Mouse (Mus musculus): ENCODE measurements around the gene Filip1. TPM values are rescaled to one million over a fixed set of nuclear protein-coding genes. Genes with fewer than 3 reads are reported as not detected.
A peak's percentile ranks its signal among the peaks of the same experiment; 100 is the strongest.

Filip1 gene
- total and polyA plus RNA-seq, 3 experiments: not detected

DNA sequence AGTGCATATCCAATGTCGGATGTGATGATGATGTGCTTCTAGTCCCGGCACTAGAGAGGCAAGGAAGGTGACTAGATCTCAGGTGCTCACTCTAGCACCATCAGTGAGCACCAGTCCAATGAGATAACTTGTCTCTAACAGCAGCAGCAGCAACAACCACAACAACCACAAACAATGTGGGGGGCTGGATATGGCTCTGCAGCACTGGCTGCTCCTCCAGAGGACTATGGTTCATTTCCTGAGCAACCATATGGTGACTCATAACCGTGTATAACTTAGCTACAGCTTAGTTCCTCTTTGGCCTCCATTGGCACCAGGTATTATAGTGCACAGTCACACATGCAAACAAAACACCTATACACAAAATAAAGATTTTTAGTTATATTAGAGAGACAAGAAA is 202.1 kb downstream of the Filip1 start:
- Histone ChIP-seq H3K9me3 (replicated peaks; ENCODE audit: insufficient read depth, low read length) (no peaks in the 10 kb centered on the region), H3K36me3 (ENCODE audit: control insufficient read depth in 1 of 2, insufficient read depth in 2 of 2, low read length in 2 of 2) (peaks cover 0 to 26% of the 10 kb centered on the region in 2 experiments; a peak in 2 of 4 replicates), H3K27me3 (ENCODE audit: control insufficient read depth in 1 of 2, insufficient read depth in 2 of 2, low read length in 2 of 2) (no peaks in the 10 kb centered on the region), H3K4me3 (ENCODE audit: control insufficient read depth in 1 of 2, insufficient read depth in 1 of 2, low read depth in 2 of 2, low read length in 2 of 2) (no peak overlapping the region; a peak in 2 of 4 replicates), H3K9ac (ENCODE audit: control insufficient read depth, low read depth, low read length, poor library complexity, severe bottlenecking) (no peak overlapping the region), H3K27ac (ENCODE audit: control insufficient read depth, low read depth, low read length) (peak overlapping the region; percentile 66), H3K4me1 (ENCODE audit: control insufficient read depth in 1 of 2, insufficient read depth in 2 of 2, low read length in 2 of 2) (peaks cover 3 to 16% of the 10 kb centered on the region in 2 experiments), H3K79me2 (ENCODE audit: control insufficient read depth, insufficient read depth, low read length, poor library complexity) (no peaks in the 10 kb centered on the region)
- DNase-seq (ENCODE audit: low read depth, low spot score): peak; percentile 94
- TF ChIP-seq JUND (IDR thresholded peaks at IDR 0.05; ENCODE audit: low read depth, low read length) (peak; percentile 94), SMC3 (IDR thresholded peaks at IDR 0.05; ENCODE audit: low read depth, low read length) (no peak), CHD2 (IDR thresholded peaks at IDR 0.05; ENCODE audit: low read length) (peak; percentile 30), CHD1 (IDR thresholded peaks at IDR 0.05; ENCODE audit: low read depth, low read length) (no peak), ZC3H11A (IDR thresholded peaks at IDR 0.05; ENCODE audit: low read depth, low read length) (no peak), GATA1 (IDR thresholded peaks at IDR 0.05; ENCODE audit: low read depth, low read length) (peak; percentile 97), GABPA (IDR thresholded peaks at IDR 0.05; ENCODE audit: low read depth, low read length) (no peak), SIN3A (IDR thresholded peaks at IDR 0.05; ENCODE audit: low read length) (peak; percentile 62; the same call in 1 of the 2 replicates), RCOR1 (IDR thresholded peaks at IDR 0.05; ENCODE audit: low read depth, low read length) (peak; percentile 94), MAX (IDR thresholded peaks at IDR 0.05; ENCODE audit: low read length) (no peak), POLR2AphosphoS2 (IDR thresholded peaks at IDR 0.05; ENCODE audit: low read length) (no peak), MYC (IDR thresholded peaks at IDR 0.05; ENCODE audit: low read depth, low read length) (peak; percentile 50; the same call in 1 of the 2 replicates), UBTF (IDR thresholded peaks at IDR 0.05; ENCODE audit: borderline replicate concordance, insufficient read depth, low read depth, low read length) (no peak), TBP (IDR thresholded peaks at IDR 0.05; ENCODE audit: low read depth, low read length) (peak; percentile 51; the same call in 1 of the 2 replicates), ETS1 (IDR thresholded peaks at IDR 0.05; ENCODE audit: low read depth, low read length) (peak; percentile 90), ZKSCAN1 (IDR thresholded peaks at IDR 0.05; ENCODE audit: low read depth, low read length) (no peak), USF2 (IDR thresholded peaks at IDR 0.05; ENCODE audit: borderline replicate concordance in 1 of 2, insufficient read depth in 1 of 2, low read depth in 1 of 2, low read length in 2 of 2) (no peak), E2F4 (IDR thresholded peaks at IDR 0.05; ENCODE audit: borderline replicate concordance, low read depth, low read length) (no peak), MXI1 (IDR thresholded peaks at IDR 0.05; ENCODE audit: low read depth, low read length) (no peak), MAZ (IDR thresholded peaks at IDR 0.05; ENCODE audit: low read depth, low read length) (no peak), MYB (IDR thresholded peaks at IDR 0.05; ENCODE audit: low read depth, low read length) (no peak), MAFK (IDR thresholded peaks at IDR 0.05; ENCODE audit: borderline replicate concordance, low read depth, low read length) (no peak; the same call in 1 of the 2 replicates), NELFE (IDR thresholded peaks at IDR 0.05; ENCODE audit: low read depth, low read length) (no peak), BHLHE40 (IDR thresholded peaks at IDR 0.05; ENCODE audit: borderline replicate concordance, low read depth, low read length) (no peak), ELF1 (IDR thresholded peaks at IDR 0.05; ENCODE audit: low read depth, low read length) (no peak), TCF12 (IDR thresholded peaks at IDR 0.05; ENCODE audit: low read depth, low read length) (peak; percentile 98), MEF2A (IDR thresholded peaks at IDR 0.05; ENCODE audit: extremely low read depth, insufficient replicate concordance, low read depth, low read length, poor library complexity, severe bottlenecking) (no peak), HCFC1 (IDR thresholded peaks at IDR 0.05; ENCODE audit: low read depth, low read length) (0 out of 2 replicates have a peak, but pooled peaks have one; percentile 20), USF1 (IDR thresholded peaks at IDR 0.05; ENCODE audit: low read depth, low read length) (no peak), POLR2A (IDR thresholded peaks at IDR 0.05; ENCODE audit: control insufficient read depth in 1 of 2, insufficient read depth in 1 of 2, low read depth in 1 of 2, low read length in 2 of 2, poor library complexity in 1 of 2) (no peak), CTCF (IDR thresholded peaks at IDR 0.05 in 2 of 3, conservative IDR thresholded peaks at IDR 0.05 in 1 of 3; ENCODE audit: control insufficient read depth in 1 of 3, insufficient read depth in 1 of 3, low read depth in 2 of 3, low read length in 3 of 3, poor library complexity in 1 of 3, severe bottlenecking in 1 of 3) (no peak), EP300 (IDR thresholded peaks at IDR 0.05; ENCODE audit: low read depth in 1 of 2, low read length in 2 of 2) (peak; percentile 97 to 99), TAL1 (IDR thresholded peaks at IDR 0.05; ENCODE audit: low read length) (peak; percentile 99), POLR2AphosphoS5 (IDR thresholded peaks at IDR 0.05; ENCODE audit: borderline replicate concordance, low read depth, low read length) (no peak), KAT2A (conservative IDR thresholded peaks at IDR 0.05; ENCODE audit: low read depth, low read length) (no peak), ZMIZ1 (IDR thresholded peaks at IDR 0.05; ENCODE audit: low read depth, low read length) (no peak), RAD21 (IDR thresholded peaks at IDR 0.05; ENCODE audit: low read depth, low read length) (no peak), NRF1 (IDR thresholded peaks at IDR 0.05; ENCODE audit: insufficient read depth, low read depth, low read length, poor library complexity, severe bottlenecking) (no peak)

All from MEL (cell line).